Mouse (Mus musculus) layer of hippocampus, postnatal 10 days (tissue): Measurements from ENCODE around the gene Rbfox1. TPM values are rescaled to one million over a fixed set of nuclear protein-coding genes. Genes with fewer than 3 reads are reported as not detected.

Experiments used
- DNase-seq, 2 experiments: peaks; one replicate each; pipeline ENCODE4 v3.0.0; 2021; ENCODE audit warnings: low spot score in 2 of 2
- total RNA-seq, 2 experiments: library from RNA; stranded (reverse); gene quantifications; 2 replicates each; pipeline ENCODE4 v1.2.3; 2021

The Rbfox1 gene
- total RNA-seq, 2 experiments from 2014 or later = 275 to 280 TPM

DNA sequence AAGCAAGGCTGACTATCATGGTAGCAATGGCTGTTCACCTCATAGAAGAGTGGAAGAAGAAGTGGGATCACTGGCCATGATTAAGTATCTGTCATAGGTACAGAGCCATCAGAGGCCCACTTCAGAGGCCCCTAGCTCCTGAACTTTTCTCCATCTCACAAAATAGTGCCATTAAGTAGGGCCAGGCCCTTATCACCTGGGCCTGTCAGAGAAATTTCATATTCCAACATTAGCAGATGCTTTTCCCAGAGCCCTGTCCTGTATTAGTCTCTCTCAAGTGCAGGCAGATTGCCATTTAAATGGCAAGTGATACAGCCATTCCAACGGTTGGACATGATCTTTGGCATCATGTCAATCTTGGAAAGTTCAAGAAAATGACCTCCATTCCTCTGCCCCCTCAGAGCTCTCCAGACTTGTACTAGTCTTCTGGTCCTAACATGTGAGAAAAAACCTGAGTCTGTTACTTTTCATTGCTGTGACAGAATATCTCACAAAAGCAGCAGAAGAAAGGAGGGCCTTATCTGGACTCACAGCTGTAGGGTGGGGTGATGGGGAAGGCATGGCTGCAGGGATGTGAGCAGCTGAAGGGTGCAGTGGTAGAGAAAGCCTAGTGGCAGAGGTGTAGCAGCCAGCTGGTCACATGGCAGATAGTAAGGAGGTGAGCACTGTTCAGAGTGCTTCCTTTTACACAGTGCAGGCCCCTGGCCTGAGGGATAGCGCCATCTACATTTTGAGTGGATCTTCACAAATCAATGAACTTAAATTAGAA is 210.6 kb downstream of the Rbfox1 start:
- DNase-seq = no peak

DNA sequence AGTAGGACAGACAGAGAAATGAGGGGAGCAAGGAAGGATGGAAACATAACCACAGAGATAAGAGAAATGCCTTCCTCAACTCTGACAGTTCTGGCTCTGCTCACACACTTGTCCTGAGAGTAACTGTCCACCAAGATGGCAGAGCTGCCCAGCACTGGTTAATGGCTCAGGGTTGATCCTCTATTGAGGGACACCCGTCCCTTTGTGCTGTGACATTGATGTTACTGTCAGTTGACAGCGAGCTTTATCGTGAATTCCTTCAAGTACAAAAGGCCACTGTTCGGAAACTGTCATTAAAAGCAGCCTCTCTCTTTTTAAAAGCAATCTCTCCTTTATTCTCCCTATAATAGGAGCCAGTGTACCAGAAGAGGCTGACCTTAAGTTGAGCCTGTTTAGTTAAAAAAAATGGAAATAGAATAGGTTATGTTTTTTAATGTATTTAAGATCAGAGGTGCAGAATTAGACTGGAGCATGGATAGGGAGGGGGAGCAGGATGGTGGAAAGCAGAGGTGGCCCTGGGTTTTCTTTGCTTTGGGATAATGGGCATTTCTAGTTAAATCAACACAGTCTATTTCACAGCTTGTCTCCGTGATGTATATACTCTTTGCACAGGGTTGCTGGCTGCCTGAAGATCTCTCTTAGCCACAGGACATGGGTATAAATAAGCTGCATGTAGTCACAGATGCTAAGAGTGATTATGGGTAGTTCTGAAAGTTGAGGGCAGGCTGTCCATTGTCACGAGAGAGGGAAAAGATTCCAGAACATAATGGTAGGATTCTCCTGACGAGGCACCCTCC is 212.3 kb downstream of the Rbfox1 start:
- DNase-seq = no peak

DNA sequence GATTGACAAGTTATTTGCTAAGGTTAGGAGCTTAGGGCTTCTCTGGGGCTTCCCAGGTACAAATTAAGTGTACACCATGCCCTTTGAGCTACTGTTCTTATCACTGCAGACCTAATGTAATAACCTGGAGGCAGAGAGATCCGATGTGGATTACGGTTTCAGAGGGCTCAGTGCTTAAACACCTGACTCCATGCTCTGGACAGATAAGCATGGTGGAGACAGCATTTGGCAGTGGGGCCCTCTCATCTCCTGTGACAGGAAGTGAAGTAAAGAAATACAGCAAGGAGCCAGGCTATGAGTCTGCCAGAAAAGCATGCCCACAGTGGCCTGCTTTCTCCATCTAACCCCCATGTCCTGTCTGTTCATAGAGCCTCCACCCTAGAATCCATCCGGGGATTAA is 213.0 kb downstream of the Rbfox1 start:
- DNase-seq = no peak

- no peak for DNase-seq
Measured at GRCm38 (mm10) chr16:6099598-6099997, 214.4 kb downstream of the Rbfox1 start.

- no peak for DNase-seq
Measured at GRCm38 (mm10) chr16:6100421-6100877, 215.3 kb downstream of the Rbfox1 start.

GRCm38 (mm10) chr16:6103713-6104112 is 218.6 kb downstream of the Rbfox1 start:
- no peak for DNase-seq

- no peak for DNase-seq
Measured at GRCm38 (mm10) chr16:6110121-6110520, 225.0 kb downstream of the Rbfox1 start.

GRCm38 (mm10) chr16:6113836-6114475 is 228.8 kb downstream of the Rbfox1 start:
- no peak for DNase-seq

DNA sequence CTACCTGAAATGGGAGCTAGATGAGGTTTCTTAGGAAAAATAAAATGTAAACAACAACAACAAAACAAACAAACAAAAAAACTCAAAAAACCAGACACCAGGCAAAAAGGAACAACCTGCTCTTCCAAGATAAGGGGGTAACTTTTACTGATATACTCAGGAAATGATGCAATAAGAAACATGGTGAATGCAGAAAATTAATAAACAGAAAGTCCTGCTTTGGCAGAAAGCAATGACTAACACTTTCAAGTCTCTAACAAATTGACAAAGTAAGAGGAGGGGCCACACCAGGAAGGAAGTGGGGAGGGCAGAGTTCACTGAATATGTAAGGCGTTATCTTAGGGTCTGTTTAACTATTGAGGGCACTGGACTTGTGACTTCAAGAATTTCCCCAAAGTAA is 234.3 kb downstream of the Rbfox1 start:
- no peak for DNase-seq

DNA sequence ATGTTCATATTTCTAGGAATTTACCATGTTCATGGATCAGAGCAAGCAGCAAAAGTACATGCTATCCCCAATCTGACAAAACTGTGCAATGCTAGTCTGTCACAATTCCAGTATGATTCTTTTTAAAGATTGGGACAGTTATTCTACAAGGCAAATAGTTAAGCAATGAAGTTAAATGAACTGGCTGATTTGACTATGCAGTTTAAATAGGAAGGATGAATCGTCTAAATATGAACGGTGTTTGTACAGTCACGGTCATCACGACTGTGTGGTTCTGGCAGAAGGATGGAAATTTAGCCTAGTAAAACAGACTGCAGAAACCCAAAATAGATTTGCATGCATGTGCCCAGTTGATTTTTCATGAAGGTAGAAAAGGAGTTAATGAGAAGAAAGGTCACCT is 236.1 kb downstream of the Rbfox1 start:
- DNase-seq = no peak

DNA sequence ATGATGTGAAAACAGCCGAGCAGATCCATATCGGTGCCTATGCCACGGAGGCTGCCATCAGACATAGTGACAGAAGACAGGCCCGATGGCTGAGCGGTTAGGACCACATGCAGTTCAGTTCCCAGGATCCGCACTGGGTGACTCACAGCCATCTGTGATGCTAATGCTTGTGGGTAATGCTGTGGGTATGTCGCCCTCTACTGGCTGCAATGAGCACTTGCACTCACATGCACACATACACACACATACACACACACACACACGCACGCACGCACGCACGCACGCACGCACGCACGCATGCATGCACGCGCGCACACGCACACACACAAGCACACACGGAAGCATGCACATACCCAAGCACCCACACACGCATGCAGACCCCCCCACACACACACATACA is 237.7 kb downstream of the Rbfox1 start:
- DNase-seq = no peak

DNA sequence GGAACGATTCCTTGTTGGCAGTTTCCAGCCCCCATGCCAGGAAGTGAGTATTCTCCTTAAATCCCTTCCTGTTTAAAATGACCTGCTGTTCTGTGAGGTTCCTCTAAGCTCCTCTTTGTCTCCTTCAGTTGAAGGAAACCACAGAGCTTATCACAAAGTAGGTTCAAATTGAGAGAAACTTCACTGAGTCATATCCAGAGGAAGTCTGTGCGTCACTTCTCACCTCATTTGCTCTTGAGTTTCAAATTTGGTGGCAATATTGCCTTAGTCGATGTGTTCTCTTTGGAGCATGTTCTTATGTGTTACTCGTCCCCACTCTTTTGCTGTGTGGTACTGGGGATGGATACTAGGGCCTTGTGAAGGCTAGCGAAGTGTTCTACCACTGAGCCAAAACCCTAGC is 243.2 kb downstream of the Rbfox1 start:
- no peak for DNase-seq

- no peak for DNase-seq
Measured at GRCm38 (mm10) chr16:6135016-6135415, 249.9 kb downstream of the Rbfox1 start.

GRCm38 (mm10) chr16:6139432-6139831 is 254.3 kb downstream of the Rbfox1 start:
- no peak for DNase-seq

GRCm38 (mm10) chr16:6147957-6148356 is 262.8 kb downstream of the Rbfox1 start:
- DNase-seq = peak; percentile 16 to 26

DNA sequence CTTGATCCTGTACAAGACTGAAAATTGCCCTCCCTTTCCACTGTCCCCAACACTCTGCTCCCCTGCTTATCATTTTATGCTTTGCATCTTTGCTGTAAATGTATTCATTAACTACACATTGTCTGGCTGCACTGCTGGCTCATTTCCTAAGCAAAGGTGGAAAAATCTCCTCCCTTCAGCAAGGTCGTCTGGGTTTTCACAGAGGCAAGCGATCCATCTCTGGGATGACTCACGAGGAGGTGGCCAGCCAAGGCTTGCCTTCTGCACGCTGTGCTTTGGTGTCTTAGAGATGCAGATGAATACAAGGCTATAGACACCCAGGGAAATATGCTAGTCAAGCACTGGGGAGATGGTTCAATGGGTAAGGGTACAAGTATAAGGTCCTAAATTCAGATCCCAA is 264.2 kb downstream of the Rbfox1 start:
- DNase-seq = no peak

DNA sequence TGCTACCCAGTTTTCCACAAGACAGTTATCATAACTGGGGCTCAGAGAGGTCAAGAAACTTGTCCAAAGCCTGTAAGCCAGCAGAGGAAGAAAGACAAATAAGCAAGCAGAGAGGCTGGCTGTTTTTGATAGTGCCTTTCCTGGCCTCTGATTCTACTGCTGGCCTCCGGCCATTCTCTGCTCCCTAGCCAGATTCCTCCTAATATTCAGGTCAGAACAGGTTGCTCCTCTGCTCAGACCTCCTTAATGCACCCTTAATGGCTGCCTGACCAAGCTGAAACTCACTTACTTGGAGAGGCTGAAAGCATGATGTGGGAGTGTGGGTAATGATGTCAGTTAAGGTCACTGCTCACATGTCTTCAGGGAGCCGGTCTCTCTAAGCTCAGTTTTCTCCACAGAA is 270.4 kb downstream of the Rbfox1 start:
- DNase-seq = no peak

- DNase-seq = no peak
Measured at GRCm38 (mm10) chr16:6164476-6164875, 279.3 kb downstream of the Rbfox1 start.

DNA sequence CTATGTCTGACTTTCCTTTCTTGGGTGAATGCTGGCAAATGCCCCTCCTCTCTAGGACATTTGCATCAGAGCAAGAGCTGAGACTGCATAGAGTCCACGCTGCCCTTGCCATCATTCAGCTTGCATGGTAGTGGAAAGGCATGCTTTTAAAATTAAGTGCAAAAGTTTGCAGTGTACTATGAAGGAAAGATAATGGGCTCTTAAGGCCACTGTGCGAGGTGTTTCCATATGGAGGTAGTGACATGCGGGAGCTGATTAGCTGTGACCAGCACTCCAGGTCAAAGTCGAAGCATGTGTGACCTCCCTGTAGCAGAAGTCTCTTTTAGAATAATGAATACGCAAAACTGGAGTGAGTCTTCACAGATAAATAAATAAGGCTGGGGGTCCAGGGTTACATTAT is 284.2 kb downstream of the Rbfox1 start:
- DNase-seq = no peak

GRCm38 (mm10) chr16:6180819-6181218 is 295.7 kb downstream of the Rbfox1 start:
- no peak for DNase-seq

DNA sequence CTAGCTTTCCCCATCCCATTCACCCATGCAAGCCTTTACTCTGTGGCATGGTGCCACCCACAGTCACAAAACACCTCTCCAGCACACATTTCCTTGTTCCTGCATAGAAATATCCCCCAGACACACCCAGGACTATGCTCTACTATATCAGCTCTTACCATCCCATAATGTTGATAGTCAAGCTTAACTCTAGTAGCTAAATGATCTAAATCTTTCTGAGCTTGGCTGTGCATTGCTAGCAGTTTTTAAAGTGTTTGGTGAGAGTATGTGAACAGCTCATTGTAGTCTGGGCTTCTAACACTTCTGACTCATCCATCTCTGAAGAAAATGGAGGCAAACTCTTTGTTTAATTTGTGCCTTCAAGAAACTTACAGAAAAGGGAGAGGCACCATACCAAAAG is 297.2 kb downstream of the Rbfox1 start:
- no peak for DNase-seq

DNA sequence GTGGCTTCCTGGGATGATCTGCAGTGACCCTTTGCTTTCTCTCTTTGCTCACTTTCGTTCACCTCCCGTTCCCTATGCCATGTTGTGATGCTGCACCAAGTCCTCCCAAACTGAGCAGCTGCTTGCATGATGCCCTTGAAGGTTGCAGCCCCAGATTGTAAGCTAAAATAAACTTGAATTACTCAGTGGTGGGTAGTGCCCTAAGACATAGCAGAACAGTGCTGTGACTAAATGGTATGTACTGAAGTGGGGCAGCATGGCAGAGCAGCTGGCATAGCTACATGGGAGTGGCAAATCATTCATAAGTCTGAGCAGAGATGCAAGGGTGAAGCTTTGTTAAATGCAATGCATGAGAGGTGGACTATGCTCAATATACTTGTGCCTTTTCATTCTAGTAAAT is 307.2 kb downstream of the Rbfox1 start:
- DNase-seq = no peak
